Mouse (Mus musculus) ES-E14 (cell line): ENCODE measurements around the gene Gm15023.

Experiments used
- CHD2 ChIP-seq: IDR thresholded peaks from 2 replicates; pipeline ENCODE4 v1.6.1; 2014; ENCODE audit warnings: mild to moderate bottlenecking, low read depth, low read length, inconsistent platforms
- HCFC1 ChIP-seq: IDR thresholded peaks from 2 replicates; pipeline ENCODE4 v1.6.1; 2012; ENCODE audit warnings: low read length, inconsistent platforms, borderline replicate concordance; ENCODE audit not compliant: insufficient read depth
- ZNF384 ChIP-seq: IDR thresholded peaks from 2 replicates; pipeline ENCODE4 v1.6.1; 2012; ENCODE audit warnings: low read depth, low read length, inconsistent platforms

DNA sequence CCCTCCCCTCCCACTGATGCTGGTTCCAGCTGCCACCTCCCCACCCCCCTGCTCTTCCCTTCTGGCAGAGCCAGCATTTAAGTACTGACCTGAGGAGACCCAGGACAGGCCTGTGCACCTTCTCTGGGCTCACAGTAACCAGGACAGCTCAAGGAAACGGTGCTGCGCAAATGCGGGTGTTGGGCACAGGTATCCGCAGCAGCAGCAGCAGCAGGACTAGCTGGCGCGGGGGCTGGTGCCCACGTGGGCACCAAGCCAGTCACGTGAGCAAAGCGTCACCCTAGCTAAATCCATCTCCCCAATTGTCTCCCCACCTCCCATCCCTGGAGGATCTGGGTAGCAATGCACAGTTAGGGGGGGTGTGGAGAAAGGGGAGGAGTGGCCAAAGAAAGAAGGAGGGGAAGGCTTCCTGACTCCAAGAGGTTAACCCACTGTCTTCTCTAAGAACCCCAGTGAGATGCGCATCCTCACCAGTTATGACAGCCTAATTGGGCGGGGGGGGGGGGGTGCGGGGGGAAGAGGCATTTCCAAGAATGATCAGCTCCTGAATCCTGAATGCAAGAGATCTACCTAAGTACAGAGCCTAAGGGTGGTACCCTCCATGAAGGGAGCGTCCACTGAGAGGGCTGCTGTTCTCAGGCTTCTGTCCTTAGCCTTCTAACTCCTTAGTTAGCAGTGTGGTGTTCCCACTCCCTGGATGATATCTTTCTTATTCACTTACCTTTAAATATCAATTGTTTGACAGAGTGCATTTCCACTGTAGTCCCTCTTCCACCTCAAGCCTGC, 33.2 kb upstream of the Gm15023 start, which contains the start of gene Tceal6:
- TF ChIP-seq CHD2 (no peak), ZNF384 (no peak), HCFC1 (no peak)
